Mouse (Mus musculus): ENCODE results near the gene Gcnt1. TPM values are rescaled to one million over a fixed set of nuclear protein-coding genes. Genes with fewer than 3 reads are reported as not detected.
A peak's percentile ranks its signal among the peaks of the same experiment; 100 is the strongest.

The Gcnt1 gene
- total RNA-seq, 2 experiments from 2014 or later = 17.0 to 17.3 TPM

DNA sequence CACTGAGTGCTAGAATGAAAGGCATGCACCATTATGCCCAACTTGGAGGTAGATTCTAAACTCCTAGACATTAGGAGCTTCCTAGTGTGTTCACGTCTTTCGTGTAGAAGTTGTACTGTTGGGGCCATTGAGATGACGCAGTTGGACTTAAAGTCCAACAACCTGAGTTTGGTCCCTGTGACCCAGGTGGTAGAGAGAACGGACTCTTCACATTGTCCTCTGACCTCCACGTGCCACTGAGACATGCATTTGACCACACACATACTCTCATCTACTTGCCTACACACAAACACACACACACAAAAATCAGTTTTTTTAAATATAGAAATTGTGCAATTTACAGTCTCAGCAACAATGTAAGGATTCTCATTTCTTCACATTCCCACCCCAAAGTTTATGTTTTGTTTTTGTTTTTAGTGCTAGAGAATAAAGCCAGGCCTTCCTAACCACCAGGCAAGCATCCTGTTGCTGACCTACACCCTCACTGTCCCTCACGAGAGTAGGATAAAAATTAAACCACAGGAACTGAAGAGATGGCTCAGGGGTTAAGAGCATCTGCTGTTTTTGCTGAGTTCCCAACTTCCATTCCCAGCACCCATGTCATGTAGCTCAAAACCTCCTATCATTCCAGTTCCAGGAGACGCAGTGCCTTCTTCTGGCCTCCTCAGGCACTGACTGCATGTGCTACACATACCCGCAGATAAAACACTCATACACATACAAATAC, 6.1 kb downstream of the Gcnt1 start:
- DNase-seq = no peak

DNA sequence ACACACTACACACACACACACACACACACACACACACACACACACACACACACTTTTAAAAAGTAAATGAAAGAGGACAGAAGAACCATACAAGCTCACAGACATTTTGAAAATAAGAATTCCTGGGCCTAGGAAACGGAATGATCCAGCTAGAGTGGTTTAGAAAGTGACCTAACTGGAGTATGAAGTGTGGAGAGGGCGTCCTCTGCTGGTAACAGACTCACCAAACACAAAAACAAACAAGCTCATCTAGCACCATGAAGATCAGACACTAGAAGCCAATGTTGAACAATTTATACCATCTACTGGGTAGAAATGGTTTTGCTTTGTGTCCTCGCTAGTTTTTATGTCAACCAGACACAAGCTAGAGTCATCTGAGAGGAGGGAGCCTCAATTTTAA, 7.9 kb downstream of the Gcnt1 start:
- peak; percentile 55 to 67 for DNase-seq

DNA sequence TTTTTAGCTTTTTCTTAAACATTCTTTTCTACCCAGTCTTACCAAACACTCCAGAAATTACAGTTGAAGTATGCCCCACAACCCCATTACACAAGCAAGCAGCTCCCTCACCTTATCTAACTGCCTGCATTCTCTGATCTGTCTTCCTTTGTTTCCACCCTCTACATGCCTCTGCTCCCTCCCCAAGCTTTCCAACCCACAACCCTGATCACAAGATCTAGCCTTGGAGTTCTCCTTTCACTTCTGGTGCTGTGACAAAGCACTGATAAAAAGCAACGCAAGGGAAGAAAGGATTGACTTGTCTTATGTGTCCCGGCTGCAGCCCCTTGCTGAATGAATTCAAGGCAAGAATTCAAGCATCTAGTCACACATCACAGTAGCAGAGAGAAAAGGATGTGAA, 11.5 kb downstream of the Gcnt1 start:
- peak in 1 of 2 experiments; percentile 23 for DNase-seq

DNA sequence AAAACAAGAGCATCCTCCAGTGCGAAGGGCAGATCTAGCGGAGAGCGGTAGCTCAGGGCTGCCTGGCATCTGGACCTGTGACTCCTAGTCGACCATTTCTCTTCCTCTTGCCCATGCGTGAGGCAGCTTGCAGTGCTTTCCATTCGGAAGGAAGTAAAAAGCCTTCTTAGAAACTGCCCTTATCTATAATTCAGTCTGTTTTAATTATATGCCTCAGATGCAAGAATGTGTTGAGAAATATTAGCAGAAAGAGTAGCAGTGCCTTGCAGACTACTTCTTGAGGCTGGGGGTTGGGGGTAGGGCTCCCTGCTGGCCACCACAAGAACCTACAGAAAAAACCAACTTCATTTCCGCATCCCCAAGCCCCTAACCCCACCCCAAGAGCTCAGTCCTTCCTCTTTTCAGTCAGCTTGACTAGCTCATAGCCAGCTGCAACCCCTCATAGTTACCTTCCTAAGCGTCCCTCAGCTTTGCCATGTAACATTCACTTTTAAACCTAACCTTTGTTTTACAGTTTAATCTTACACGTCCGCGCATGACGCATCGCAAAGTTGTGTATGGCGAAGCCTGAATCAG, 13.2 kb downstream of the Gcnt1 start:
- DNase-seq = no peak

DNA sequence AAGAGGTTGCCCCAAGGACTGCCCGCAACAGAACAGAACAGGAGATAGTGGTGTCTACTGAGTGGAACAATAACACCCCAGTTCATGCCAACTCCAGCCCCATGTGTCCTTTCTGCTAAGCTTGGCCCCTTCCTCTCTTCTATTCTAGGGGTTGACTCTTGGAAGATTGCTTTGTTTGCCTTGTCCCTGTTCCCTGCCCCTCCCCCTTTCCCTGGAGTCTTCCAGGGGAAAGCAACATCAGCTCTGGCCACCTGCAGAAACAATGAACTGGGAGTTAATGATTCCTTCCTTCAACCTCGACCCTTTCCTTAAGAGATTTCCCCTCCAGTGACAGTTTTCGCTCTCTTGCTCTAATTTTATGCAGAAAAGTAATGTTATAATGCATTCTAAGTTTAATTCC, 15.3 kb downstream of the Gcnt1 start:
- DNase-seq = no peak

DNA sequence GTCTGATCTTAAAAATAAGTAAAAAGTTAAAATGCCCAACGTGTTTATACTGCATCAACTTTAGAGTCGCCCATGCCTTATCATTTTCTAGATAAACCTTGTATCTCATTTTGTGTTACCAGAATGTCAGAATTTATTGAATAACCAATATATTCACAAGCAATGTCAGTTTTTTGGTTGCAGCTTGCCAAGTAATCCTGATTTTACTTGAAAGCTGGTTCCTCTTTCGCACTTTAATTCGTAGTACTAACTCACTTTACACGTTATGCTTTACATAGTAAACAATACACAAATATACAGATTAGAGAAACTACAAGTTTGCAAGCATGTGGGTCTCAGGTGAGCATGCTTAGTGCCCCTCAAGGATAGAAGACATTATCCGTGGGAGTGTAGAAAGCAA, 15.7 kb downstream of the Gcnt1 start:
- DNase-seq = no peak

DNA sequence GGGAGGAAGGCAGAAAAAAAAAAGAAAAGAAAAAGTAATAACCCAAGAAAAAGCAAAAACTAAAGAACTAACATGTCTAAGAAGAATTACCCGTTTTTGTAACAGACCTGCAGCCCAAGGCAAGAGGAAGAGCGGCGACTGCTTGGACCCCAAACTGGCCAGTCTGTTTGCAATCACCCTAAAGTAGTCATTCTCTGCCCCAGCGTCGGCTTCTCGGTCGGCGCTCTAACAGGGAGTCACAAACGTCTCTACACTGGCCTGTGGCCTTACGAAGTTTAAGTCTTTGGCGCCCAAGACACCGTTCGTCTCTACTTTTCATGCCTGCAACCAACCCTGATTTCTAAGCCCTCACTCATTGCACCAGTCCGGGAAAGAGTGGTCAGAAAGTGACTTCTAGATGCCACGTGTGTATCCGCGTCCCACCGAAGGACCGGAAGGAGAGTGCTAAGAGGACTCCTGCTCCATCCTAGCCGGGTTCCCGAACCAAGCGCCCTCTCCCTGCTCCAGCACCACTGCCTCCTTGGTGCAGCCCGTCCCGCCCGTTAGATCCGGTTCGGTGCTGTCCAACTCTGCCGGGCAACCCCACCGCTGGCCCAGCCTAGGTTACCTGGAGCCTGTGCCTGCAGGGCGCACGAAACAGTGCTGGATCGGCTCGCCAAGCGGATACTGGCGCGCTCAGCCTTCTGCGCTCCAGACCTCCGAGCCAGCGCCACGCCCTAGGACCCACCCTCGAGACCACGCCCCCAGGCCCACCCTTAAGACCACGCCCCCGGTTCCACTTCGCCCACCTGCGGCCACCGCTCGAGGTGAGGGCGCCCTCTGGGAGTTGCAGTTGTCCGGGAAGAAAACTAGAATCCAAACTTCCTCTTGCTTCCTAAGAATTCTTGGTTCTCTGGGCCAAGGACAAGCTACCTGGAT, 16.4 kb downstream of the Gcnt1 start:
- peak; percentile 86 to 87 for DNase-seq

DNA sequence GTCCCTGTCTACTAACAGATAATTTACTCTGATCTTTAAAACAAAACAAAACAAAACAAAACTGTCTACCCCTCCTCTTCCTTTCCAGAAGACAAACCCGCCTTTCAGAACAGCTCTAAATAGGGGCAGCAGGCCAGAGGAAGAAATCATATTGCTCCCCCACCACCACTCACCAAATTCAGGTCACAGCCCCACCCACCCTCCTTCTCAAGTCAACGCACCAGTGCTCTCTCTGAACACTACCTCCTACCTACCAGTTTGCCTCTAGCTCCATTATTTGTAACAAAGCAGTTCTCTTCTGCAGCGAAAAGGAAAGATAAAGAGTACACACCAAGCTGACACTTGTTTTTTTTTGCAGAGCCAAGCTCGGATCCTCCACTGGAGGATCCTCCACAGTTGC, 17.3 kb downstream of the Gcnt1 start:
- no peak for DNase-seq

DNA sequence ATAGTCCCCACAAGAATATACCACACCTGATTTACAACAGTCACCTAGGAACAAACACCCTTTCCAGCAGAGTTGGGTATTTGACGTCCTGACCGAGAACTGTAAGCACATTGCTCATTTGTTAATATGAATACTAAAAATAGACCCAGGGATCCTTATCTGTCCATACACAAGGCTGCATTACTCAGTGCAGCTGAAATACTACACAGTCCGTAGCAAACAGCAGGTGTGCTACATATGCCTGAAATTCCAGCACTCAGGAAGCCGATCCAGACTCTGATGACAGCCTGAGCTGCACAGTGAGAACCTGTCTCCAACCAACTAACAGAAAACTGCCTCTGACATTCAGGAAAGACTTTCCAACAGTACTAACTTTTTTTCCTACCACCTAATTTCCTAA, 17.8 kb downstream of the Gcnt1 start:
- DNase-seq = no peak

DNA sequence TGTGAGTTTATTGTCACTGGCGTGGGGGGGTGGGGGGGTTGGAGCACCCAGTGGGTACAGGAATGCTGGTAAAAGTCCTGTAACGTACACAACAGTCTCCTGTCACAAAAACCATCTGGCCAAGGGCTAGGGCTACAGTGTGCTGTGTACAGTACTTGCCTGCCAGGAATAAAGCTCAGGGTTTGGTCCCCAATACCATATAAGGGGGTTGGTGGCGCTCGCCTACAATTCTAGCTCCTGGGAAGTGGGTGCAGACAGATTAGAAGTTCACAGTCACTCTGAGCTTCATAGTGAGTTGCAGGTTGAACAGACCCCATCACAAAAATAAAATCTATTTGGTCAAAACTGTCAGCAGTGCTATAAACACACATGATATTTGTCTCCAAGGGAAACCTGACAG, 18.3 kb downstream of the Gcnt1 start:
- DNase-seq = no peak

DNA sequence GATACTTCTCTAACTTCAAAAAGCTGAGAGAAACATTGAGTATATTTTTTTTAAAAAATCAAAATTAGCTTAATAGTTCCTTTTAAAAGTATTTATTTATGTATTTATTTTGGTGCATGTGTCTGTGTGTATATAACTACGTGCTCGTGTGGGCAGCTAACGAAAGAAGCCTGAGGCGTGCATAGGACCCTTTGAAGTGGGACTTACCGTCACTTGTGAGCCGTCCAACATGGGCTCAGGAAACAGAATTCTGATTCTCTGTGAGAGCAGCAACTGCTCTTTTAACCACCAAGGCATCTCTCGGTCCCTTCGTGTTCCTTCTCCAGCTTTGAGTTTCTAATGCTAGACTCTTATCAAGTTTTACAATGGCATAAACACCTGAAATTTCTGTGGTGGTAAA, 18.9 kb downstream of the Gcnt1 start:
- no peak for DNase-seq

DNA sequence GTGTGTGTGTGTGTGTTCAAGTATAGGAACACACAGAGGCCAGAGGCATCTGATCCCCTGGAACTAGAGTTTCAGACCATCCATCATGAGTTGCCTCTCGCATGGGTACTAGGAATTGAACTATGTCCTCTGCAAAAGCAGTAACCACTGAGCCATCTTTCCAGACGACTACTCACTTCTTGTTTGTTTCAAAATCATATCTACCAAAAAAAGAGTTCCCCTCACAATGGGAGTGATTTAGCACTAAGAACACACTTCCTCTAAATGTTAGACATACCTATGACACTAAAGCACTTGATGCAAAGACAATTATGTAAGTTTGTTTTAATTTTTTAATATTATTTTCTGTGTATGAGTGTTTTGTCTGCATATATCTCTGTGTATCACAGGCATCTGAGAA, 24.8 kb downstream of the Gcnt1 start:
- DNase-seq = no peak

DNA sequence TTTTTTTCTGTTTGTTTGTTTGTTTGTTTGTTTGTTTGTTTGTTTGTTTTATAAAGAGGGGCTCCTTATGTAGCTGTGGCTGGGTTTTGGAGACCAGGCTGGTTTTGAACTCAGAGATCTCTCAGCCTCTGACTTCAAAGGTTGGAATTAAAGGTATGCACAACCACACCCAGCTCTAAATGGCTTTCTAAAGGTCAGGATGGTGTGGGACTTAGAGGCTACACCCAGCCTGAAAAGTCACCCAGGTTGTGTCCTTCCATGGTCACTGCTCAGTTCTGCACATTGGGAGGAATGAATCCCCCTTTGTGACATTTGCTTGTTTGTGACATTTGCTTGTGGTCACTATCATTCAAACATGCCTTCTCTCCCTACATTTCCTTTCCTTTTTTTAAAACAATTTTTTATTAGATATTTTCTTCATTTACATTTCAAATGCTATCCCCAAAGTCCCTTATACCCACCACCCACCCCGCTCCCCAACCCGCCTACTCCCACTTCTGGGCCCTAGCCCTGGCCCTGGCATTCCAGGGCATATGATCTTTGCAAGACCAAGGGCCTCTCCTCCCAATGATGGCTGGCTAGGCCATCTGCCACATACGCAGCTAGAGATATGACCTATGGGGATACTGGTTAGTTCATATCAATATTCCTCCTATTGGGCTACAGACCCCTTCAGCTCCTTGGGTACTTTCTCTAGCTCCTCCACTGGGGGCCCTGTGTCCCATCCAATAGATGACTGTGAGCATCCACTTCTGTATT, 25.7 kb downstream of the Gcnt1 start:
- no peak for DNase-seq

DNA sequence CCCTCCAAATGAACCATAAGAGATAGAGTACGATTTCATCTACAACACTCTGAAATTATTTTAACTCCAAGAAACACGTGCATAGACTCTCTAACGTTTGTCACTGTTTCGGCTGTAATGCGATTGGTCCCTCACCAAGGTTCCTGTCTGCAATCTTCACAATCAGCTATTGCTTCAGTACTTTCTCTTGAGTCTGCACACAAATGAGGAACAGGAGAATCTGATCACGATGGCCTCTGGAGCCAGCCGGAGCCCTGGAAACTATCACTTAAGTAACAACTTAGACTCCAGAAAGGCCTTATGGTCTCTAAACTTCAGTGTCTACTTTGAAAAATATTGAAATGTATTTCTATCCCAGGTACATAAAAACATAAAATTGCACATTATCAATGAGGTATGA, 27.8 kb downstream of the Gcnt1 start:
- no peak for DNase-seq

DNA sequence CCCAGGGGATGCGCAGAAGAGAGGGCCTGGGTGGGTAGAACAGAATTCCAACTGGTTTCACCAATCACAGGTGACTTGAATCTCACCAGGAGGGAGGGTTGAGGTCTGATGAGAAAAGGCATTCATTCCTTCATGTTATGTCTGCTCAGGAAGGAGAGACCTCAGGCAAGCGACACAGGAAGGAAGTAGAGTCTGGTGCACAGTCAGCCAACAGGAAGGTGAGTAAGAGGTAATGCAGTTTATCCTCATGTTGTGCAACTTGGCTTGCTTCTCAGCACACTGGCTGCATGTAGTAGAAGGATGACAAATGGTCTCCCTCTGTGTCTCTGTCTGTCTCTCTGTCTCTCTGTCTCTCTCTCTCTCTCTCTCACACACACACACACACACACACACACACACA, 33.1 kb downstream of the Gcnt1 start:
- no peak for DNase-seq

DNA sequence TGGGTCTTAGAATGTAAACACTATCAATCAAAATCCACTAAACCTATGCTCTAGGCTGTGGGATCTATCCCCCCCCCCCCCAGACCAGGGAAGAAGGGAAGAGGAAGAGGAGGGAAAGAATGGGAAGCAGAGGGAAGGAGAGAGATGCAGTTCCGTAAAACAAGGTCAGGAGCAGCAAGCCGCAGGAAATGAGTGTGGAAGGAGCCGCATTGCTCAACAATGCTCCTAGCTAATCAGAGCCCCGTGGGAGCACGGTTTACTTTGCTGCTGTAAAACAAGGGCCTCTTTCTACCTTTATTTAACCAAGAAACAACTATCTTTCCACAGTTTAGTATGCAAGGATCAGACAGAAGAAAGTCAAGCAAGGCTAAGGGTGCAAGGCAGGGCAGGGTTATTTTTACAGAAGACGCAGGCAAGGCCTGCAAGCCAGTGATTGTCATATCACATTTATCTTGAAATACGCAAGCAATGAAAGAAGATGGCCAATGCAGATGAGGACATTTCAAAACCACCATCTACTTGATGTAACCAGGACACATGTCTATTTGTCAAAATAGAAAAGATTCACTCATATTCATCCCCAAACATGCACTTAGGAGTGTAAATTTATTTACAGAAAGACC, 35.5 kb downstream of the Gcnt1 start:
- no peak for DNase-seq

DNA sequence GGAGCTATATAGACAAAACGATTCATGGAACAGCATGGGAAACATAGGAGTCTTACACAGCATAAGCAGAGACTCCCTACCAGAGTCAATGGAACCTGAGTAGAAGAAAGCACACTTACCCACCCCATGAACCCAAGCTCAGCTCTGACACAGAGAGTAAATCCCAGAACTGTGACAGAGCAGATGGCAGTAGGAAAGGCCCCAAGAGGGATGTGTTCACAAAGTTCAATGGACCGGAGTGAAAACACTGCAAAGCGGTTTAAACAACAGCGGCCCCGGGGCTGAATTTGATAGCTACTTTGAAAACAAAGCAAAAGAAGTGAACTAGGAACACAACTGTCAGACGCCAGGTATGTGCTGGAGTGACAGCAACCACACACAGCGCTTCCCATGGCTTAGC, 36.0 kb downstream of the Gcnt1 start:
- no peak for DNase-seq

DNA sequence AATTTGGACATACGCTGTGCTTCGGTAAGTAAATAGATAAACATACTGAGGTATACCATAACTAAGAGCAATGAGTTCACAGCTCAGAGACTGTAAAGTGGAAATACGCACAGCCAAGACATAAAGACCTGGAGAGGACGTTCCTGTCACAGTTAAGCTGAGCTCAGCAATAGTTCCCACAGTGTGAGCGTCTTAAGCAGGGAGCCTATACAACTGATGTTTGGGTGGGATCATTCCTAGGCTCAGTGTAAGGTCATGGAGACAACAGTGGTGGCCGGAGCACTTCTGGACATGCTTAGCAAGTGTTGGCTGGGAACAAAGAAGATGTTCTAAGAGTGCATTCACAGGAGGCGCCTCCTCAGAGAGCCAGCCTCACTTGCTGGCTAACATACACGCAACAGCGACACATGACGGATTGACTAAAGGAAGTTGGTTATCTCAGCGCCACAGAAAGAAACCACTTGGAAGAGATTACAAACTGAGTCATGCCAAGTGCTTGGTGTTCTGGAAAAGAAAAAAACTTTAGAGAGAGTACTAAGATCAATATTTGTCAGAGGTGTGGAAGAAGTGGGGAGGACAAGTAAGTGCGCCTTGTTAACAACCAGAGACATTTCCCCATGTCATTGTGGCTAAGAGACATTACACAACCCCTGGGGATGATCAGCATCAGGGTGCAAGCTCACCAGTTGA, 37.9 kb downstream of the Gcnt1 start:
- peak in 1 of 2 experiments; percentile 36 for DNase-seq

DNA sequence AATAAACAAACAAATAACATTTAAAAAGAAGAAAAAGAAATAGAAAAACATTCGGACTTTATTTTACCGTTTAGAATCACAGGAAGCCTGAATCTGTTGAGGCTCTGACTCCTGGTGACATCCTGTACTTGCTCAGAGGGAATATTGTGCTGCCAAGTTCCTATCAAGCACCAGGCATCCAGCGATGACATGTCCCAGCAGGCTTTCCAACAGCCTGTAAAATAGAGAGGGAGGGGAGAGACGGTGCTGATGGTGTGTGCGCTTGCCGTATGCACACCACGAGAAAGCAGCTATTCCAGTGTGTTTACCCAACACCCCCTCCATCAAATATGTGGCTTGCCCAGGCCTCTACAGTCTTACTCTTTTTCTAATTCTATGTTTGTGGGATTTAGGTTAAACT, 39.6 kb downstream of the Gcnt1 start:
- peak; percentile 62 to 80 for DNase-seq

DNA sequence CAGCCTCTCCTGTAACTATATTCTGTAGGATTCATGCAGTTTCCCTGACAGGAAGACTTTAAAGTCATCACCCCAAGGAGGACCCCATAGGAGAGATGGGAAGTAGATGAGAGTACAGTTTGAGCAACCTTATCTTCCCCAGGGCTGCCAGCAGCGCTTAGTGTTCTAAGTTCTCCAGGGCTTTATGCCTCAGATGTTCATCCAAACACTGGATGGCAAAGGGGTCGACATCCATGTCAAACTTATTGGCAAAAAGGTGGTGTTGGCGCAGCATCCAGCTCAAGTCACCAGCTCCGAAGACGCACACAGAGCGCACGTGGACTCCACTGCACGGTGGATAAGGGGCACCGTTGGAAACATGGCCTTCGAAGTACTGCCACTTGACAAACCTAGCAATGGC, 43.7 kb downstream of the Gcnt1 start:
- DNase-seq = no peak

DNA sequence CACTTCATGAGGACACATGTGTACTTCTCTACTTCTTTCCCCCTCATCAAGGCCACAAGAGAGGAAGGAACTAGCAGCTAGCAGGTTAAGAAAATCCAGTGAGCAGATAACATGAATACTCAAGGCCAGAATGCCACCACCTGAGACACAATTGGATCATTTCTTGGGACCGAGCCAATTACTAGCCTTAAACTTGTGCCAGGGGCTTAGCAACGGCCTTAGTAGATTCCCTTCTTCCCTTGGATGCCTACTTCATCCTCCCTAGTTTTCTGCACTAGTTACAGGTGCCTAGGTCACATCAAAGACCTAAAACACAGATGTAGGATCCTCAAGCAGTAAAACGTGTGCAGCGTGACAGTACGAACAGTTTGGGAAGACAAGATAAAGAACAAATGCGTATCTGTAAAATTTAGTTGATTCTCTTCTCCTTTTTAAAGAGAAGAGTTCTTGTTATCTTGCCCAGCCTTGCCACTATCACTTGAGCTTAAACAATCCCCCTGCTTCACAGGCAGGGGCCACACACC, 44.7 kb downstream of the Gcnt1 start:
- no peak for DNase-seq

All from heart, adult 18-20 months (tissue).